Mouse (Mus musculus): ENCODE results near the gene Medag.
A peak's percentile ranks its signal among the peaks of the same experiment; 100 is the strongest.

GRCm38 (mm10) chr5:149428810-149429255 is 17.3 kb downstream of the Medag start:
- TF ChIP-seq MAX (IDR thresholded peaks at IDR 0.05; ENCODE audit: low read depth) (no peak), POLR2A (IDR thresholded peaks at IDR 0.05; ENCODE audit: insufficient read length, low read depth) (no peak), MYOD1 (IDR thresholded peaks at IDR 0.05; ENCODE audit: control insufficient read depth in 1 of 3, insufficient read length in 2 of 3, low read depth in 2 of 3) (peak in 2 of 3 experiments; percentile 81 to 94)

Measured in myocyte (in vitro differentiated cells).